Mouse (Mus musculus) liver, embryonic 14.5 days (tissue): ENCODE data around the gene Etnk1. TPM values are rescaled to one million over a fixed set of nuclear protein-coding genes. Genes with fewer than 3 reads are reported as not detected.

Experiments used
- ATAC-seq: fragments of 200-750 bp; cut with Nextera tagmentation; 2 replicates; pipeline ENCODE4 v1.8.0; 2017; ENCODE audit warnings: moderate number of reproducible peaks, mild to moderate bottlenecking, moderate library complexity; ENCODE audit not compliant: insufficient read depth
- DNase-seq, 3 experiments: peaks; one replicate each; pipeline ENCODE4 v3.0.0-alpha.2; 2012 to 2013; ENCODE audit warnings: low read depth in 3 of 3, low spot score in 3 of 3
- H3K27ac ChIP-seq: fragments of 300-500 bp; sonication (generic); 2 replicates; pipeline ENCODE4 v1.5.1; 2014; ENCODE audit warnings: moderate library complexity, mild to moderate bottlenecking, control low read depth, inconsistent platforms
- H3K27me3 ChIP-seq: fragments of 300-500 bp; sonication (generic); 2 replicates; pipeline ENCODE4 v1.6.1; 2014; ENCODE audit warnings: mild to moderate bottlenecking, low read length, moderate library complexity; ENCODE audit not compliant: control insufficient read depth, insufficient read depth
- H3K36me3 ChIP-seq: fragments of 300-500 bp; sonication (generic); replicated peaks from 2 replicates; pipeline ENCODE4 v1.6.1; 2014; ENCODE audit warnings: low read depth; ENCODE audit not compliant: control insufficient read depth, insufficient read depth
- H3K4me1 ChIP-seq, 2 experiments: fragments of 200-500 bp in 1 of 2; fragments of 300-500 bp in 1 of 2; sonication (generic) in 1 of 2; replicated peaks; 2 replicates each; pipeline ENCODE4 v1.6.1; 2012 to 2014; ENCODE audit warnings: antibody characterized with exemption in 1 of 2, inconsistent platforms in 1 of 2, low read length in 1 of 2; ENCODE audit not compliant: control insufficient read depth in 2 of 2, insufficient read depth in 2 of 2
- H3K4me2 ChIP-seq: fragments of 300-500 bp; sonication (generic); 2 replicates; pipeline ENCODE4 v1.6.1; 2014; ENCODE audit warnings: low read depth, mild to moderate bottlenecking, control low read depth, moderate library complexity
- H3K4me3 ChIP-seq, 2 experiments: fragments of 200-500 bp in 1 of 2; fragments of 300-500 bp in 1 of 2; sonication (generic) in 1 of 2; 2 replicates each; pipeline ENCODE4 v1.5.1; 2012 to 2014; ENCODE audit warnings: low read depth in 2 of 2, low read length in 2 of 2, mild to moderate bottlenecking in 2 of 2, control low read depth in 1 of 2, inconsistent platforms in 1 of 2, moderate library complexity in 1 of 2; ENCODE audit not compliant: insufficient read depth in 1 of 2
- H3K9ac ChIP-seq: fragments of 300-500 bp; sonication (generic); replicated peaks from 2 replicates; pipeline ENCODE4 v1.6.1; 2014; ENCODE audit warnings: mild to moderate bottlenecking, control low read depth, moderate library complexity
- H3K9me3 ChIP-seq: fragments of 300-500 bp; sonication (generic); 2 replicates; pipeline ENCODE4 v1.6.1; 2016; ENCODE audit warnings: low read length, mixed read lengths; ENCODE audit not compliant: control insufficient read depth
- CTCF ChIP-seq: IDR thresholded peaks from 2 replicates; pipeline ENCODE4 v1.5.1; 2016; ENCODE audit warnings: antibody characterized with exemption, low read depth, control low read depth
- EP300 ChIP-seq: IDR thresholded peaks from 2 replicates; pipeline ENCODE4 v1.6.1; 2016; ENCODE audit warnings: antibody characterized with exemption, low read depth
- WGBS: fragments of 180-500 bp; shearing (Covaris S2); extraction: QIAGEN DNeasy Blood & Tissue Kit; methylation state at CpG from one replicate; pipeline ENCODE4 v1.1.7; 2014; ENCODE audit not compliant: insufficient replicate concordance; 5-methylcytosine and 5-hydroxymethylcytosine counted together
- polyA plus RNA-seq, 2 experiments: library from polyadenylated mRNA; depleted of rRNA in 1 of 2; stranded (reverse) in 1 of 2; unstranded in 1 of 2; fragments of >200 nt; fragmentation: Nextera tagmentation in 1 of 2; extraction: Ambion mirVana in 1 of 2; gene quantifications; 2 replicates each; pipeline versions ENCODE4 v1.2.1 to v1.2.3; 2012 to 2014

The Etnk1 gene
- polyA plus RNA-seq, 2 experiments = 7.5 to 12.1 TPM

DNA sequence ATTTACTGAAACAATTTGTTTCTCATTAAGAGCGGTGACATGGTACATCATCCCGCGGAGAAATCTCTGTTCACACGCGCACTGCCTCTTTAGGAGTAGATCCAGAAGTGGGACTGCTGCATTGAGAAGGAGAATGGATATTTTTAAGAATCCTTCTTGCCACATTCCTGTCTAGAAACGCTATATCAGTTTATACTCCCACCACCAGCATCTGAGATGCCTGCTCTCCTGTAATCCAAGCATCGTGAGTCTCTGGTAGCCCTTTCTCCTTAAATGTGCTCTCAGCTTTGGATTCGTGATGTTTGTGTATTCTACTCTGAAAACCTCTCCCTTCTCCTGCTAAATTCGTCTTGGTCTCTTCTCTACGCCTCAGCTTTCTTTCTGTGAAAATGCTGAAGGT lies 98.5 kb downstream of the Etnk1 start:
- H3K4me1 ChIP-seq = no peaks in the 10 kb centered on the region
- no peak overlapping the region for H3K4me2 ChIP-seq
- 72% methylated on average over 10 of the region's 10 CpGs for WGBS
- DNase-seq (no peak), ATAC-seq (no peak)
- H3K9ac ChIP-seq = no peak overlapping the region
- no peak overlapping the region for H3K4me3 ChIP-seq
- no peaks in the 10 kb centered on the region for H3K36me3 ChIP-seq
- no peaks in the 10 kb centered on the region for H3K27me3 ChIP-seq
- TF ChIP-seq EP300 = no peak
- H3K9me3 ChIP-seq = no peaks in the 10 kb centered on the region
- no peak overlapping the region for H3K27ac ChIP-seq

DNA sequence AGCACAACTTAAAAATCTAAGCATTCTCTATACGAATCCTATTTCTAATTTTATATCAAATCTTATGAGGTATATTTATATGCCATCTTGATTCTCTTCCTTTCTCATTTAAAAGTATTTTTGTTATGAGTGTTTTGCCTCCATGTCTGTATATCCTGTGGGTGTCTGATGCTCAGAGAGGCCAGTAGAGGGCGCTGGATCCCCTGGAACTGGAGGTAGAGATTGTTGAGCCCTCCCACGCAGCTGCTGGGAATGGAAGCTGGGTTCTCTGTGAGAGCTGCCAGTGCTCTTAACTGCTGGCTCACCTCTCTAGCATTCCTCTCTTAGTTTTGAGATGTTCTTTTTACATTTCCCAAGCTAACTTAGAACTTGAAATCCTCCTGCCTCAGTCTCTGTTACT lies 112.2 kb downstream of the Etnk1 start:
- Histone ChIP-seq H3K9ac (no peak overlapping the region), H3K4me2 (no peak overlapping the region), H3K27me3 (no peaks in the 10 kb centered on the region), H3K4me1 (no peaks in the 10 kb centered on the region), H3K9me3 (no peaks in the 10 kb centered on the region), H3K36me3 (no peaks in the 10 kb centered on the region), H3K27ac (no peak overlapping the region), H3K4me3 (no peak overlapping the region)
- DNase-seq = no peak
- TF ChIP-seq CTCF (peak; percentile 53), EP300 (no peak)
- 38% methylated on average over 3 of the region's 3 CpGs for WGBS
- no peak for ATAC-seq

Other genes starting within 250 kb of the Etnk1 start
- 0.06 and 0.07 TPM in 2 replicates for gene St8sia1, start 202.8 kb upstream of the Etnk1 start, polyA plus RNA-seq (2012; rRNA removed)
- 0.03 and 0.16 TPM in 2 replicates for gene St8sia1, start 202.8 kb upstream of the Etnk1 start, polyA plus RNA-seq (2014; fragmentation: Nextera tagmentation; extraction: Ambion mirVana)
- gene C2cd5, start 67.1 kb upstream of the Etnk1 start, polyA plus RNA-seq (2012; rRNA removed) = 12.2 and 16.5 TPM in 2 replicates
- gene C2cd5, start 67.1 kb upstream of the Etnk1 start, polyA plus RNA-seq (2014; fragmentation: Nextera tagmentation; extraction: Ambion mirVana) = 14.1 and 14.4 TPM in 2 replicates